Mouse (Mus musculus): Measurements from ENCODE around the gene Muc4.
A peak's percentile ranks its signal among the peaks of the same experiment; 100 is the strongest.

The Muc4 gene

DNA sequence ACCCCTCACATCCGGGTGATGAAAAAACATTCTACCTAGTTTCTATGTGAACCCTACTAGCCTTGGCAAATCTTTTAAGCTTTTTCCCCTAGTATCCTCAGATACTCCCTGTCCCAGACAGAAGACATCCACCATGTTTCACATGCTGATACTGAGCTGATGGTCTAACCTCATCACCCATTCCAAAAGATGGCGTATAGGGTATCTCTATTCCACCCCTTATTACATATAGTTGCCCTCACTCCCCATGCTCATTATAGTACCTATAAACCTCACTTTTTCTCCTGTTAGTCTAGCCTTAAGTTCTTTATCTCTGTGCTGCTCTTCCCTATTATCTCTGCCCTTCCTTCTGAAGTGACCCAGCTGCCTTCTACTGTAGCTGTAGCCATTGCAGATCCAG lies at the start of gene Muc4:
Muc4 (plus strand) TSS at position 301 of the 400 bp plus-strand sequence.
- no peak for DNase-seq (ENCODE audit: low spot score in 2 of 2)

DNA sequence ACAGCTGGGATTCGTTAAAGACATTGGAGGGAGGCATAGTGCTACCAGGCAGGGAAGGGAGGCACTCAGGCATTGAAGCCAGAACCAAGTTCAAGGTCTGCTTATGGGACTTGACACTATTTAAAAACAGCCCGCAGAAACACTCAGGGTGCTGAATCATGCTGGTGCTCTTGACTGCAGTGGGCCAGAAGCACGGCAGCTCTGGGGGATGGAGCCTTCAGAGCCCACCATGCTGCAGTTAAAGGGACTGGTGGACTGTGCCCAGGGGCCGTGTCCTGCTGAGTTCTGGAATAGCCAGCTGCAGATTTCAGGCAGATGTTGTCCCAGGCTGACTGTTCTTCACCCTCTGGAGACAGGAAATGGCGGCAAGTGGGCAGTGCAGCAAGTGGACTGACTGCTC lies 49.7 kb upstream of the Muc4 start:
- DNase-seq (ENCODE audit: low spot score in 2 of 2) = peak in 1 of 2 experiments; percentile 51

DNA sequence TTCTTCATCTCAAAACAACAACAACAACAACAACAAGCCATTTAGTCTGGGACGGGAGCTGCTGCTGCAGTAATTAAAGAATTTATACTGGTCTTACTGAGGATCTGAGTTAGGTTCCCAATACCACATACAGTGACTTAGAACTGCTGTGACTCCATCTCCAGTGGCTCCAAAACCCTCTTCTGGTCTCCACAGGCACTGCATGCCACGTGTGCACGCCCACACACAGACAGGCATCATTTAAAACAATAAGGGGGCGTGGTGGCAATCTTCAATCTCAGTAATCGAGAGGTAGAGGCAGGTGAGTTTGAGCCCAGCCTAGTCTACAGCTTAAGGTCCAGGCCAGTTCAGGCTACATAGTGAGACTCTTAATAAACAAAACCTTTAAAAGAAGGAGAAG lies 48.5 kb upstream of the Muc4 start:
- DNase-seq (ENCODE audit: low spot score in 2 of 2) = peak in 1 of 2 experiments; percentile 52

DNA sequence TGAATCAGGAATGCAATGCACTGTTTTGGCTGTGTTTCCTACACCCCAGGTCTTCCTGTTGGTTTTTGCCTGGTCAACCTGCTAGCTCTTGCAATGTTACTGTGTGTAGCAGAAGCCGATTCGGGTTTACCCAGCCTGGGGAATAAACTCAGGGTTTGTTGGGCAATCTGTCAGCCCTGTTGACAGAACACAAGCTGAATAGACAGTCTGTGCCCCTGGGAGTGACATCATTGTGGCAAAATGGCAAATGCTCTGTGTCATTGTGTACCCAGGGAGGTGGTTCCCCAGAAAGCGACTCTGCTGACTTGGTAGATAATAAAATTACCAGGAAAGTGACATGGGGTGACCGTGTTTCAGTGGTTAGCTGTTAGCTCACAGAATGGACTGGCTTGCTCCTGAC lies 46.9 kb upstream of the Muc4 start:
- peak in 1 of 2 experiments; percentile 52 for DNase-seq (ENCODE audit: low spot score in 2 of 2)

DNA sequence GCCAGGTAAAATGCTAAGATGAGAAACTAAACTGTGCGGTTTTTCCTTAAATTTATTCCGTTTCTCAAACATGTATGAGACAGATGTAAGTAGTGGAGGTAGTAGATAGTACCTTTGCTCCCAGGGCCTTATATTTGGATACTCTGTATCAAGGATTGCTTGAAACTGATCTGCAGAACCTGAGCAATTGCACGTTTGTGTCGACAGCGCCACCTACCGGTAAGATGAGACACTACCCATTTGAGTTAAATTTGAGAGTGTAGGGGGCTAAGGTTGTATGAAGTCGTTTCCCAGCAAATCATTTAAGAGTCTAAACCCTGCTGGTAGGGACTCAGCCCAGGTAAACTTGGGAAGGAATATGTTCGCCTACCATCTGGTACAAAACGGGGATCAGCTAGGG lies 46.2 kb upstream of the Muc4 start:
- peak; percentile 72 to 90 for DNase-seq (ENCODE audit: low spot score in 2 of 2)

DNA sequence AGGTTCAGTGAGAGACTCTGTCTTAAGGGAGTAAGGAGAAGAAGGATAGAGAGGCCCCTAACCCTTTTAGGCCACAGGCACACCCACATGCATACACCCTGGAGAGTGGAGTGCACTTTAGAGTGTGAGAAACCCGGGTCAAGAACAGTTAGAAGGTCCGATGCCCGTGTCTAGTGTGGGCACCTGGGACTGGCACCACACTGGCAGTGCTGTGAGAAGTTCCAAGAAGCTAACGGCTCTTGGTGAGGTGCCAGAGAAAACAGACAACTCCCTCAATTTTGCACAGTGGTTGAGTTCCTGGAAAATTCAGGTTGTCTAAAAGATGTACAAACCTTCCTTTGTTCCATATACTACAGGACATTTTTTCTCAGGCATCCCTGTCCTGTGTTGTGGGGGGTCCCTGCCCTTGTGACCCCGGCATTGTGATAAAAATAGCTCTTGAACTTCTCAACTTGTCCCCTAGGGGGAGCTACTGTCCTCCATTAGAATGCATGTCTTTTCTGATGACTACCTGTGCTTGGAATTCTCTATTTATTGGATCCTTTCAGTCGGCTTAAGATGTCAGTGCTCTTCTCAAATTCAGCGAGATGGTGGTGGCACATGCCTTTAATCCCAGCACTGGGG lies 38.7 kb upstream of the Muc4 start:
- DNase-seq (ENCODE audit: low spot score in 2 of 2) = no peak

DNA sequence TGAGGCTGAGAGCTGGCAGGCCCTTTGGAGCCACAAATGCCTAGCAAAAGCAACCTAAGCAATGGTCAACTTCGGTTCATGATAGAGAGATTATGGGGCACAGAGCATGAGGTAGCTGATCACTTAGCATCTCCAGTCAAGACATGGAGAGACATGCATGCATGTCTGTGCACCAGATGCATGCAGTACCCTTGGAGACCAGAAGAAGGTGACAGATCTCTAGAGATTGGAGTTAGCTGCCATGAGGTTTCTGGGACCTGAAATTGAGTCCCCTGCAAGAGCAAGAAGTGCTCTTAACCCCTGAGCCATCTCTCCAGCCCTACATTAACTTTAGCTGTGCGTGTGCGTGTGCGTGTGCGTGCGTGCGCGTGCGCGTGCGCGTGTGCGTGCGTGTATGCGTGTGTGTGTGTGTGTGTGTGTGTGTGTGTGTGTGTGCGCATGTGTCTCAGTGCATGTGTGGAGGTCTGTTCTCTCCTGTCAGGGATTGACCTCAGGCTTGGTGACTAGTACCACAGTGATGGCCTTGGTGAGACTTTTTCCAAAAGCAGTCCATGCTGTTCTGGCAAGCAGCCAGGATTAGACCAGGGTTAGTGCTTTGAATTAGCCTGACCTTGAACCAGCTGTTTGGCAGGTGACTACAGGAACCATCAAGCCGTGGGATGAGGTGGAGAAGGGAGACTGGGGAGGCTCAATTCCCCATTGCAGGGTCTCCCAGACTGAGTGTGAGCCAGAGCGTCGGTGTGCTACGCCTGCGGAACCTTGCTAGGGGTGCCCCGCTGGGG lies 37.8 kb upstream of the Muc4 start:
- DNase-seq (ENCODE audit: low spot score in 2 of 2) = no peak

DNA sequence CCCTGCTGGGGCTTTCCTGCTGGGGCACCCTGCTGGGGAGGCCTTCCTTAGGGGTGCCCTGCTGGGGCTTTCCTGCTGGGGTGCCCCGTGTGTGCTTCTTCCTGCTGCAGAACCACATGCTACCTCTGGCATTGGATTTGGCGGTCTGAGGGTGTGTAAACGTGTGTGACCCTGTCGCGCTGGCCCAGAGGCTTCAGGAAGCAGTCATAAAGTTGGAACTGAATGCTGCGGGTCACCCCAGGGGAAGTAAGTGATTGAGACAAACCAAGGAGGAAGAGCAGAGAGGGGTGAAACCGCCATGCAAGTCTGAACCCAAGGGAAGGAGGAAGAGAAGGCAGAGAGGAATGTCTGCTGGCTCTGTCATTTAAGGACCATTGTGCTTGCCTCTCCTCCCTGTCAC lies 37.1 kb upstream of the Muc4 start:
- no peak for DNase-seq (ENCODE audit: low spot score in 2 of 2)

DNA sequence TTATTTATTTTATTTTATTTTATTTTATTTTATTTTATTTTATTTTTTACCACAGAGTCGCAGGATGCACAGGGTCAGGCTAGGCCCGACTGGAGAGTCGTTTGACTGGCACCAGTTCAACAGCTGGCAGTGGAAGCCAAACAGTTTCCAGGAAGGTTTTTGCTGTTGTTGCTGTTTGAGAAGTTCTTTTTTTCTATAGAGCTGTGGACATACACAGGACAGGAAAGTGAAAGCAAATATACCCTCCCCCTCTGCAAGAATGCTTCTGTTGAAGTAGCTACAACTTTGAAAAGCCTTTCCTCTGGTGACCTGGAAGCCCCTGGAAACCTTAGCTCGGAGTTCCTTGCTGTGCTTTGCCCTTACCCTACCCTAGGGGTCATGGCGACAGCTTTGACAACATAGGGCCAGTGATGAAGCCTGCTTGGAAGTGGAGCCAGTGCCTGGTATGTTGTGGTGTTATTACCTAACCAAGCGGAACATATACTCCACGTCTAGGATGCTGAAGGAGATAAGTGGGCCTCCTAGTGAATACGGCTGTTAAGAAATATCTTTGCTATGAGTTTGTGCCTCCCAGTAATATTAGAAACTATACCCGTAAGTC lies 32.3 kb upstream of the Muc4 start:
- no peak for DNase-seq (ENCODE audit: low spot score in 2 of 2)

DNA sequence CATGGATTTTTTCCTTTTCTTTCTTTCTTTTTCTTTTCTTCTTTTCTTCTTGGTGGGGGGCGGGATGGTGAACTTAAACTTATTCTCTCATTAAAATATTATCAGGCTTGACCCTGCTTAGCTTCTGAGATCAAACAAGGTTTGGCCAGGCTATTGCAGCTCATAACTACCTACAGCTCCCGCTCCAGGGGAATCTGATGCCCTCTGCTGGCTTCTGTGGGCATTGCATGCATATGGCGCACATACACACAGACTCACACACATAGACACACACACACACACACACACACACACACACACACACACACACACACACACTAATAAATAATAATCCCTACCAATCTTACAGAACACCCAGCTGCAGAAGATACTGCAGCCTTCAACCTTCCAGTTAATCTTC lies 30.1 kb upstream of the Muc4 start:
- no peak for DNase-seq (ENCODE audit: low spot score in 2 of 2)

DNA sequence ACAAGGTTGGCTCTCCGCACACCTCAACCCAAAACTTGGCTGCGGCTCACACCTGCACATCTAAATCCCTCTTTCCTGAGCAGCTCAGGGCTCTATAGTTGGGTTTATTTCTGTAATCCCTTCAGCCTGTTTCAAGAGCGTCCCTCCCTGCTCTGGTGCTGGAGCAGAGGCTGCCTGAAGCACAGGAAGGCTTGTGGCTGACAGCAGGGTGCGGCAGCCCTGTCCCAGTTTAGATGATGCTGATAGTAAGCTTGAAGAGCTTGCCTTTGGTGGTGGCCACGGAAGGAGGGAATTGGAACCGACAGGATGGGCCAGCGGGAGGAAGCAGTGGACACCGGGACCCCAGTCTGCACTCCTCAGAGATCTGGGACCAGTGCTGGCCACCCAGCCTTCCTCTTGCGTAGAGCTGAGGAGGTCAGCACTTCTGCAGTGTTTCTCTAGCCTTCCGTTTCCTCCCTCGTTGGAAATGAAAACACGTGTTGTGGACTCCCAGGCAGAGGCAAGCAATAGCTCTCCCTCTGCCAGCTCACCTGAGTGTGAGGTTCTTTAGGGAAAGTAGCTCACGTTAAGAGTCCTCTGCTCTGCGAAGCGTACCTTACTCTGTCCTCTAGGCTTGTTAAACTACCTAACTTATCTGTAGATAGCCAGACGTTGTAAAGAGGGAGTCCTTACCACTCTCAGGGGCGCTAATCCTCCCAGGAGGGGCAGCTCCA lies 28.4 kb upstream of the Muc4 start:
- DNase-seq (ENCODE audit: low spot score in 2 of 2) = no peak

DNA sequence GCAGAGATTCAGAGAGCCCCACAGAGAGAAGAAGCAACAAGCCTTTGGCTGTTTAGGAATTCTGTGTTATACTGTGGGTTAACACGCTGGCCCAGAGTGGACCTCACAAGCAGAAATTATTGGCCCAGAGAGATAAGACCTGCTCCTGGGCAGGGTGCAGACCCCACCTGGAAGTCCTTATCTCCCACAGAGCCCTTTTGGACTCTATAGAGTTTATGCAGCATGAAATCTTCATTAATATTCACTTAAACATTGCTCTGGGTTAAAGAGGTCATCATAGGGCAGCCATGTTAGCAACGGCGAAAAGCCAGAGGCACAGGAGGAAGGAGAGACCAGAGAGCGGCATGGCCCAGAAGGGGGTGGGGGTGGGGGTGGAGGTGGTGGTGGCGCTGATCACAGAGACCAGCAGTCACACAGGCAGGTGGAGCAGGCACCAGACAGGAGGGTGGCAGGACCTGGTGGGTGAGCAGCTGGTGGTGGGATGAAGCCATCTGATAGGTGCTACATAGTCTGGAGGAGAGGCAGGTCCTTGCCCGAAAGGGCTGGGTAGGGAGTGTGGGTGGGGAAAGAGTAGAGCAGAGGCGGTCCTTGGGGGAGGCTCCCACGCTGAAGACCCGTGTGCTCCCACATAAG lies 27.7 kb upstream of the Muc4 start:
- no peak for DNase-seq (ENCODE audit: low spot score in 2 of 2)

DNA sequence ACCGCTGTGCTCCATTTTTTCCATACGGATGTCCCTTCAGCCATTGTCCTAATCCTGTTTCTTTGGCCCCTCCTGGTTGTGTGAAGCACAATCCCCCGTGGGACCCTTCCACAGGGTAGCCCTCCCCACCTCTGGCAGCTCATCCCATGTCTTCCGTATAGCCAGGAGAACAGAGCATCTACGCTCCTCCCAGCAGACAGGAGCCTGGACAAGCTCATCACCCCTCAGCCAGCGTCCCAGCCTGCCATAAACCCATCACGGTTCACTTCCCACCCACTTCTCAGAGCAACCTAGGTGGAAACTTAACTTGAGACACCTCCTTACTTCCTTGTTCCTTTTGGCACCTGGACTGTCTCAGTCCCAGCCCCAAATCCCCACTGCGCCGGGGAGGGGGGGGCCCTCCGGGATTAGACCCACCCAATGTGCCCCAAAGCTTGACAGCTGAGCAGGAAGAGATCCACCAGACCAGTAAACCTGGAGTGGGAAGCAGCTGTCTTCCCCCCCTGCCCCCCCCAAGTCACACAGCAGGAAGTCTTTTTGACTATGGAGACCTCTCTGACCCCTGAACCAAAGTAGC lies 27.1 kb upstream of the Muc4 start:
- DNase-seq (ENCODE audit: low spot score in 2 of 2) = no peak

DNA sequence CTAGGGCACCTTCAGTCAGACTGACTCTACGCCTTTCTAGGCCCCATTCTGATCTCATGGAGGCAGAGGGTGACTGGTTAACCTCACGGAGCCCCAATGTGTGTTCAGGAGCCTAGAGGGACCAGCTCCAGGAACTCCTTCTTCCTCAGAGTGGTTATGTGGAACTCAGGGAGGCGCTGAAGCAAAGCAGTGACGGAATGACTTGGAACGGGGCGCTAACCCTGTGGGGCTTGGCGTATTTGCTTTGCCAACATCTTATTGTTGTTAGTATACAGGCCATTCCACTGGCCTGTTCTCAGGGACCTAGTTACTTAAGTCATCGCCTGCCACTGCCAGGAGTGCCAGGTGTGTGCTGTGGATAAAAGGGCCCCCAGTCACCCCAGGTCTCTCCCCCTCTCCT lies 26.6 kb upstream of the Muc4 start:
- DNase-seq (ENCODE audit: low spot score in 2 of 2) = no peak

DNA sequence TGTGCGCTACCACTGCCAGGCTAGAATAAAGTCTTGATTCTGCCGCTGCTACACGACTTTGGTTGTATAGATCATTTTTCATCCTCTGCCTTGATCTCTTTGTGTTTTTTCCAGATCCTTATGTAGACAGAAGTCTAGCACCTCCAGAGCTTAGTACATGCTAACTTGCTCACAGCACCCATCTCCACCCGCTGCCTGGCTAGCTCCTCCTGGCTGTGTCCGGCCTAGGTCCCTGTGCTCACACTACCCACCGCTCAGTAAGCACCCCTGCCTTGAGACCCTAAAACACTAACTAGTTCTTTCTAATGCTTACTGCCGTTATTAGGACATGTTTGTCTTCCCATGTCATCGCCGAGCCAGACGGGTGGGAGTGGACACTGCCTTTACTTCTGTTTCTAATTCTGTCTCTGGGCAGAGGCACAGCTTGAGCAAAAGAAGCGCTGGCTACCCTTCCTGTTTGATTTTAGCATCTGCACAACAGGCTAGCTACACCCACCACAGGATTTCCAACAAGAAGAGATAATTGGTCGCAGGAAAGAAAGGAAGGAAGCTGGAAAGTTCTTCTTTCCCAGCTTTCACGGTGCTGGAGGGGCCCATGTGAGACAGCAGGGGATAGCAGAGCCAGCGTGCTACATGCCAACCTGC lies 25.1 kb upstream of the Muc4 start:
- DNase-seq (ENCODE audit: low spot score in 2 of 2) = no peak

DNA sequence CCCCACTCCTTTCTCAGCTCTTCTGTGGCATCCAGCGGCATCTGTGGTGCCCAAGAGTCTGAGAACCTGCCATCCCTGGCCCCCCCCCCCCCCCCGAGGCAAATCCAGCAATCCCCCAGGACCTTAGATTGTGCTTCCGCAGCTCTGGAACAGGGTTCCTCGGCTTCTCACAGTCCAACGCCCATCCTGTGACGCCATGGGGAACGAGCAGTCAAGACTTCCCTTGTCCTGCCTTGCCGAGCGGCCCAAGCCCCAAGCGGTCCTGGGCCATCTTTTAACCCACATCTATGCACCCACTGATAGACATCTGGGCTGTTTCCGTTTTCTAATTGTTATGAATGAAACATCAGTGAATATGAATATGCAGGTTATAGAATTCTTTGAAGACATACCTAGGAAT lies 23.5 kb upstream of the Muc4 start:
- no peak for DNase-seq (ENCODE audit: low spot score in 2 of 2)

DNA sequence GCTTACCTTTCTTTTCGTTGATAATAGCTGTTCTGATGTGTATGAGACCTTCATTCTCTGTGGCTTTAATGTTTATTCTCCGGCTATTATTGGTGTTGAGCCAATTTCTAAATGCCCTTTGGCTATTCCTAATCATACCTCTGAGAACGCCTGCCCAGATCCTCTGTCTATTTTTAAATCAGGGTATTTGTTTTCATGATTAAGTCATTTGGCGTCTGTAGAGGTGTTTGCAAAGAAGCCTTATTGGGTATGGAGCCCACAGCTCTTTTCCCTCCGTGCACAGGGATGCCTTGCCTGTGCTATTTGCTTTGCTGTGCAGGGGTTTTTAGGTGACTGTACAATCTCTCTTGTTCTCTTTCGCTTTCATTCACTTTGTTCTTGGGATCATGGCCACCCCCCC lies 22.1 kb upstream of the Muc4 start:
- no peak for DNase-seq (ENCODE audit: low spot score in 2 of 2)

DNA sequence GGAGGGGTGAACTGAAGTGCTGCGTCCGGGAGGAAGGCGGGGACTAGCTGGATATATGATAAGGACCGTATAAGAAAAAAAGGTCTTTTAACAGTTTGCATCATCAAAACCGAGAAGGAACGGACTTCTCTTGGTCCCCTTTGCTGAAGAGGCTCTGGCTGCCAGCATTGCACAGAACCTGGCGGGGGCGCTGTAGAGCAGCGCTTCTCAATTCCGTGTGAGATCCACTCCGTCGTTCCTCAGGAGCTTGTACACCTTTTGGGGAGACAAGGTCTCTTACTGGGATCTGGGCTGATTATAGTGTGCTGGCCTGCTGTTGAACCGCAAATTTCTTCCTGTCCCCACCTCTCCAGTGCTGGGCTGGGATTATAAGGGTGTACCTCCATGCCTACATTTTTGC lies 20.3 kb upstream of the Muc4 start:
- no peak for DNase-seq (ENCODE audit: low spot score in 2 of 2)

DNA sequence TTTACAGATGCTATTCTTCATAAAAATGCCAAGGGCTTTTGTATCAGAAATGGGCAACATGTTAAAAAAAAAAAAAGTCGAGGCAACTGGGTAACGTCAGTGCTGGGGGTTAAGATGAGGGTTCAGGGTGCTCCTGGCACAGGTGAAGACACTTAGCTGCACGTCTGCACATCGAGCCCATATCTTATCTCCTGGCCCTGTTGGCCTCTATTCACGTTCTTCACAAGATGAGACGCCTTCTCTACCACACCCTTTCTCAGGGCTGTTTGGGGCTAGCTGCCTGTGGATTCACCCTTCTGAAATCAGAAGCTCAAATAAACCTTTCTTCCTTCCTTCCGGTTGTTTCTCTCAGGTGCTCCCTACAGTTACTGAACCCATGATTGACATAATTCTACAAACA lies 12.5 kb upstream of the Muc4 start:
- DNase-seq (ENCODE audit: low spot score in 2 of 2) = no peak

DNA sequence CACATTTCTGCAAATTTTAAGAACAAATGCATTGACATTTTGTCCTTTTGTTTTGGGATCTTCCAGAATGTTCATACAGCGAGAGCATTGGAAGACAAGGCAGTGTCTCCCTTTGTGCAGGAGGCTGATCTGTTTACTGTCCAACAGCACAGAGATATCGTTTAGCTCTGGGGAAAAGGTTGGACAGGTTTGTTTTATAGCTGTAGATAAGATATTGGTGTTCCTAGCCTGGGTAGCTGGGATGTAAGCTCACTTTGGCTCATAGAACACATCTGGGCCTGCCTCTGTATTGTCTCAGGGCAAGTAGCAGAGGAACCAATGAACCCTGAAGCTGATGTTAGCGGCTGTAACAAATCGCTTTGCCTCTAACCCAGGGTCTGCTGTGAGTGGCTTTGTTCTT lies 11.9 kb upstream of the Muc4 start:
- no peak for DNase-seq (ENCODE audit: low spot score in 2 of 2)

DNA sequence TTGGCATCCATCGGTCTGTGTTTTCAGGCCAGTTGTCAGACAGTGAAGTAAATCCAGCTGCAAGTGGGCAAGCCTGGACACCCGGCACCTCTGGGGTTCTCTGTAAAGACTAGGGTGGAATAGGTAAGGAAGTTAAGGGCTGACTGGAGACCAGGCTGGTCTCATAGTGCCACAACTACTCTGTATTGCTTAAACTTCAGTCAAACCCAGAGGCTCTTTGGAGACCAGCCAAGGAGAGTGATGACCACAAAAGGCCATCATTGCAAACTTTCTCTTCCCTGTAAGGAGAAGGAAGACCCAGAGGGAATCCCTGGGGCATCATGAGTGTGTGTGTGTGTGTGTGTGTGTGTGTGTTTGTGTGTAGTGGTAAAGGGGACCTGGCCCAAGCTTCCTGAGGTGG lies 11.4 kb upstream of the Muc4 start:
- DNase-seq (ENCODE audit: low spot score in 2 of 2) = no peak
